Mouse (Mus musculus) embryo, embryonic 10.5 days (tissue): ENCODE measurements at regions not wholly inside any gene's neighbourhood (a gene's known extent, or its start where the extent isn't known, plus 50 kb on each side); places are given as distances from the start of the nearest gene placed in this dataset.
A peak's percentile ranks its signal among the peaks of the same experiment; 100 is the strongest.

Experiments
- DNase-seq: peaks from one replicate; pipeline ENCODE4 v3.0.0-alpha.2; 2015; ENCODE audit warnings: low spot score

DNA sequence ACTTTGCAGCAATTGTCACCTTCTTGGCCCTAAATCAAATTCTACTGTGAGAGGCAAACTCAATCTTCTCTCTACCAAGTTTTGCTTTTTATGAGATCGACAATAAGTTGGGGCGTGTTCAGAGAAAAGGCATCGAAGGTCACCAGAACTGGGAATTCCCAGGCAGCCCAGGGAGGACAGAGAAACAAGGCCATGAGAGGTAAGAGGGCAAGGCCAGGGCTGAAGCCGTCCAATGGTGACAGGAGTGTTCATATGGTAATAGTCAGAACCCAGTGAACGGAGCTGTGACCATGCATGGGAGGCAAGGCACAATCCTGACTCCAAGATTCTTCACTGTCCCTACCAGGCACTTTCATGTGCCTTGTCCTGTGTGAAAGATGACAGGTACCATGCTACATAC, 130.8 kb upstream of the Zmiz1 start:
- no peak for DNase-seq

GRCm38 (mm10) chr14:25334186-25334585, 124.8 kb upstream of the Zmiz1 start:
- no peak for DNase-seq

DNA sequence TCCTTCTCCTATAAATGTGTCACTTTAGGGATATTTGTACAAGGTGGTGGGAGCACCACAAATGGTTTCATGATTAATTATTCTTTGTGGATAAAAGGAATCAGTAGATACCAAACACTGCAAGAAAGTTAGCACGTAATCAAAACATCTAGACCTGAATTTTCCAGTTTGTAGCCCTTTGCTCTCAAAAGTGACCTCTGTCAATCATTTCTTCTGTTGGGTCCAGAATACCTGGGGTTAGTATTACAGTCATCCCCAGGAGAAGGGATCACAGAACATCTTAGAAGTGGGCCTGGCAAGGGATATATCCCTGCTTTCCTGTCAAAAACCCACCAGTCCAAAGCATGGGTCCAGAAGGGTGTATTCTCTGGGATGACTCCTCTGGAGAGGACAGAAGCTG, 122.1 kb upstream of the Zmiz1 start:
- DNase-seq = no peak

DNA sequence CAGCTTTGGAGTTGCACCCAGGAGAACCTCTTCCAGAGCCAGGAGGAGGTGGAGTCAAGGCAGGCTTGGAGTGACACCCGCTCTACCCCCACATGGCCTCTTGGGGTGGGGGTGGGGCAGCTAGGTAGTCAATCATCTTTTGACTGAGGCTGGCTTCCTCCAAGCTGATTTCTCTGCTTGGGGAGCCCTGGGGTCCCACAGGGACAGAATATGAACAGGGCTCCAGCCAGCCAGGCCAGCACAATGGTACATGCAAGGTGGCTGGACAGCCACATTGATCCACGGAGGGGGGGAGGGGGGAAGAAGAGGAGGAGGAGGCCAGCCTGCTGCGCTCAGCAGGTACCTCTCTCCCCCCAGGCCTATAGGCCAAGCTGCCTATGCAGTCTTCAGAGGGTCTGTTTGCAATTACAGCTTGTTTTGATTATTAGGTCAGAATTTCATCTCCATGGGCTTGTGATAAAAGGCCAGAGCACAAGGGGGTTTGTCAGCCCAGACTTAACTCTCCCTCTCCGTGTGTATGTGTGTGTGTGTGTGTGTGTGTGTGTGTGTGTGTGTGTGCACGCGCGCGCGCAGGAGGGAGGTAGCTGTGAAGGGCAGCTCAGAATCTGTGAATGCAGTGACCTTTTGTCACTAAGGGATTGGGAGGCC, 120.5 kb upstream of the Zmiz1 start:
- peak; percentile 70 for DNase-seq

GRCm38 (mm10) chr14:25340845-25341244, 118.1 kb upstream of the Zmiz1 start:
- no peak for DNase-seq

GRCm38 (mm10) chr14:25341848-25342427, 117.0 kb upstream of the Zmiz1 start:
- DNase-seq = no peak

- DNase-seq = no peak
Measured at GRCm38 (mm10) chr14:25342865-25343565, 116.0 kb upstream of the Zmiz1 start.

DNA sequence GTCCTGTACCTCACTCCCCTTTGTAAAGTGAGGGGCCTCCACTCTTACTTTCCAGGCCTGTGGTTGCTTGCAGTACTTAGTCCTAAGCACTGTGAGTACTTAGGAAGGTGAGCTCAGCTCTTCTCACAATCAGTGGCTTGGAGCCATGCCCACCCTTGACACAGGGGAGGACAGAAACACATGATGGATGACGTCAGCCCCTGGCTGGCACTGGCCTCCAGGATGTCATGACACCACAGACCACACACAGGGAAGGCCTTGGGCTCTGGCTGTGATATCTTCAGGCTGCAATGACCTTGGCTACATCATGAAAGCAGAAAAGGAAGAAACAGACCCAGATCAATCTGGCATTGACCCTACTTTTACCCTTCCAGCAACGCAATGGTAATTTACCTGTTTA, 113.0 kb upstream of the Zmiz1 start:
- peak; percentile 43 for DNase-seq

- no peak for DNase-seq
Measured at GRCm38 (mm10) chr14:25346813-25347610, 112.0 kb upstream of the Zmiz1 start.

- DNase-seq = no peak
Measured at GRCm38 (mm10) chr14:25350282-25350964, 108.6 kb upstream of the Zmiz1 start.

- no peak for DNase-seq
Measured at GRCm38 (mm10) chr14:25353804-25354203, 105.2 kb upstream of the Zmiz1 start.

DNA sequence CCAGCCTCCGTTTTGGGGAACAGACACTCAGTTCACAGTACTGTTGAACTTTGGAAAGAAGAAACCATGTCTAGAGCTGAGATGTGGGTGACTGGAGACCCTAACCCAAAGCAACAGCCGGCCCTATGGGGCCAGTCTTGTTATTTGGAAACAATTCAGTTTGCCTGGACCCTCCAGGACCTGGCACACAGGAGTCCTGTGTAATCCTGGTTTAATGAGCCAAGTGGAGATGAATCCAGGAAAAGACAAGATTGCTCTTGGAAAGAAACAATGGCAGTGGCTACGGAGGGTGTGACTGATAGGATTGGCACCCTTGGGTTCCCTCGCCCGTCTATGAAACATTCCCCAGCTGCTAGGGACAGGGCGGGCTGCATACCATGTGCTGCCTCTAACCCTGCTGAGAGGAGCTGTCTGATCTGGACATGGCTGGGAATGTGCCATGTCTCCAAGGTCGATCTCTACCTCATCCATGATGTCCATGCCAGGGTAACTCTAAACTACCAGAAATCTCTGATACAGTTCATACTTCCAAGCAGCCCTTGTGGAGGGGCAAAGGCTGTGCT, 104.6 kb upstream of the Zmiz1 start:
- DNase-seq = no peak

GRCm38 (mm10) chr14:25357805-25358204, 101.2 kb upstream of the Zmiz1 start:
- DNase-seq = no peak

DNA sequence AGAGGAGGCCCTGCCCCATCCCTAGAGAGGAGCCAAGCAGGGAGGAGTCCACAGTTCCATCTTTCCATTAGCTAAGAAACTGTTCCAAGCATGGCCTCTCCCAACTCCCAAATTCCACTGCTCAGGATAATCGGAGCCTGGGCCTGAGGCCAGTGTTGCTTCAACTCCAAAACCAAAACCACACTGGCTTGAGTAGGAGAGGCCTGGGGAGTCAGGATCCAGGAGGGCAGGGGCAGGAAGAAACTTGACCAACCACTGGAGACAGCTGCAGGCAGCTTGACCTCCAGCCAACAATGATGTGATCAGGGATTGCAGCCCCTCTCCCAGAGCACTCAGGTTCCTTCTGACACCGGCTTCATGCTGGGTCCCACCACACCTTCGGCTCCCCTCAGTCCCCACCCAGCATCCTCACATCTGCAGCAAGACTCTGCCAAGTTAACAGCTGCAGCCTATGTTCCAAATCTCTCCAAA, 99.1 kb upstream of the Zmiz1 start:
- no peak for DNase-seq

DNA sequence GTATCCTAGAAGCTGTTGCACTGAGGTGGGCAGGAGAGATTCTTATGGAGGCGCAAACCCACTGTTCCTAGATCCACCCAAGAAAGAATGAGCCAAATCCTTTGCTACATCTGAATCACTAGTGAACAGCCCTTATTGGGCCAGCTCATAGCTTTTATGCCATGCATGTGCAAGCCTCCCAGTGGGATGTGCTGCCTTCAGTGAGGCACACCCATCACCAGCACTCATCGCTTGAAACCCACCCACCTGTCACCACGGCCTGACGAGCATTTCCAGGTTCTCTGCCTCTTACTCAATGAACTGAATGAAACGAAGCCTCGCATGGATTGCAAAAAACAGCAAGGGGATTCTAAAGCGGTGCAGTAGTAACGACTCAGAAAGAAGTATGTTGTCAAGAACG, 98.3 kb upstream of the Zmiz1 start:
- no peak for DNase-seq

GRCm38 (mm10) chr14:25361129-25361528, 97.9 kb upstream of the Zmiz1 start:
- no peak for DNase-seq

DNA sequence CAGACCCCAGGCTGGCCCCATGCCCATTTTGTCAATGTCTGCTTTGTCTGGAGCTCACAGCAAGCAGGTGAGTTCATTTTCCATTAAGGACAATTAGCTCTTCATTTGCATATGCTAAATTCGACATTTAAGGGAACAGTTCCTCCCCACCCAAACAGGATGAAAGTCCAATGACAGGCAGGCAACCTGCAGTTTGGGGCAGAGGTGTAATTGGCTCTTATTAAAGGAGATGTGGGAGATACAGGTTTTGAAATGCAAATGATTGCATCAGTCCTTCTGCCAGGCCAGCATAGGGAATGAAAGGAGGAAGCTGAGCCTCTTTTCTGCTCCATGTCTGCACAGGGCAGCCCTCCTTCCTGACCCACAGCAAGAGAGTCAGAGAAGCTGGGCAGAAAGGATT, 96.2 kb upstream of the Zmiz1 start:
- DNase-seq = no peak

DNA sequence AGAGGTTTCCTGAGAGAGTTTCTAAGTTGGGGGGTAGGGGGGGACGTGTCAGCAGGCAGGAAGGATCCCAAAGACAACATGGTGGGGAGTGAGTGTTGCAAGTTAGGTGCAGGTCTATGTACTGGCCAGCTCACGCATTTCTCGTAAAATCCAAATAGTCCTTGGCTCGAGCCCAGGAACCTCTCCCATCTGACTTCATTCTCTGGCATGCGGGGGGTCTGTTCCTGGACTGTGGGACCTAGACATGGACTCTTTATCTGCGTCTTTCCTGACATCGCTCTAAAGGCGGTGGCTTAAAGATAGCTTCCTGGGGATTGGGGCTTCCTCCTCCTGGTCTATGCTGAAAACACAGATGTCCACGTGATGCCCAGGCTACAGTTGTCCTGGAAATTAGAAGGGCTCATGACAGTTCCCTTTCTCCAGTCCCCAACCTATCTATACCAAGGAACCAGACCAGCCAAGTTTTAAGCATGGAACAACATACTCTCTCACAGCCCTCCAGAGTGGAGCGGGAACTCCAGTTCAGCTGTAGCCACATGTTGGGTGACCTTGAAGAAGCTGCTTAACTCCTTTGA, 93.7 kb upstream of the Zmiz1 start:
- no peak for DNase-seq

DNA sequence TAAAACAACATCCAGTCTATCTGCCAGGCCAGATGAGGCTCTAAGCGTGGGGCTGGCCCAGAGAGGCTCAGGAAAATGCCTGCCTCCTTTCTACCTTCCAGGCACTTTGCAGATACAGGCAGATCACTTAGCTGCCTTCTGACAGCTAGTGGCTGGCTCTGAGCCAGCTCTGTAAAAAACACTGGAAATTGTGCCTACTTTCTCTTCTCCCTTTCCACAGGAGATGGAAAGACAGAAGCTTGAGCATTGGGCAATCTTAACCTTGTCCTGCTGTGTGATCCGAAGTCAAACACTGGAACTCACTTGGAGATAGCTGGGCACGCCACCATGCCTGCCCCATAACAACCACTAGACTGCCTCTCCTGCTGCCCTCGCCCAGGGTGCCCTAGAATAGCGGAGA, 93.0 kb upstream of the Zmiz1 start:
- DNase-seq = no peak

- no peak for DNase-seq
Measured at GRCm38 (mm10) chr14:25370306-25371020, 88.5 kb upstream of the Zmiz1 start.

DNA sequence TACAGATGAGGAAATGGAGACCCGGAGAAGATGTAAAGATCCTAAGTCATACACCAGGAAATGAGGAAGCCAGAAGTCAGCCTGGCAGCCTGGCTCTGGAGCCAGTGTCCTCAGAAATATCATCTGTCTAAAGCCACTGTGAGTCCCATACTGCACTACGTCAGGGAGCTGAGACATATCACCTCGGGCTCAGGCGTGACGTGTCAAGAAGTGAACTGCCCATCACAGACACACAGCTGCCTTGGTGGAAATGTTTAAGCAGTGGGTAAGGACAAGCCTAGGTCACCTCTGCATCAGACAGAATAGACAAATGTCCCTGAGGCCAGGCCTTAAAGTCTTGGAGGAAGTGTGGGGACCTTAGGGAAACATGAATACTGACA, 88.0 kb upstream of the Zmiz1 start:
- DNase-seq = no peak
